Mouse (Mus musculus): Measurements from ENCODE around the gene Gm11034. TPM values are rescaled to one million over a fixed set of nuclear protein-coding genes. Genes with fewer than 3 reads are reported as not detected.

Gene Gm11034
- polyA plus RNA-seq, 1 experiment = not detected

DNA sequence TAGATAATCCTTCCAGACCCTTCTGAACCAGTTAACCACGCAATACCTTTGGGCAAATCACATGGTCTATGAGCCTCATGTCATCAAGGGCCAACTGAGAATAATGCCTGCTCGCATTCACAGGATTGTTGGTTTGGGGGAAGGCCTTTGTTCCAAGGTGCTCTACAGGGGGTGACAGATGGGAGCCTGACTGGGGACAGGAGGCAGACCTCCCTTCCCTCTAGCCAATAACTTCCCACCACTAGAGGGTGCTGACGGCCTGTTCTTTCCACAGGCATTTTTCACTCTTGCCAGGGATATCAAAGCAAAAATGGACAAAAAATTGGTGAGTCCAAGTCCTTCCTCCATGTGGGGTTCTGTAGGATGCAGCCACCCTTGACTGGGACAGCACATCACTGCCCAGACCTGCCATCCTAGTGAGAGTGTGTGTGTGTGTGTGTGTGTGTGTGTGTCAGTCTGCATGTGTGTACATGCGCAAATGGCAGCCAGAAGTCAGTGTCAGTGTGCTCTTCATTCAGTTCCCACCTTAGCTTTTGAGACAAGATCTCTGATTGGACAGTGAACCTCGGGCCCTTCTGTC, 36.0 kb downstream of the Gm11034 start:
- Histone ChIP-seq H3K27me3 (ENCODE audit: control insufficient read depth, insufficient read depth, low read length) (no peaks in the 10 kb centered on the region), H3K4me1 (replicated peaks; ENCODE audit: control insufficient read depth, insufficient read depth, low read length) (no peaks in the 10 kb centered on the region), H3K36me3 (ENCODE audit: control insufficient read depth, insufficient read depth, low read length) (peaks cover 97% of the 10 kb centered on the region), H3K4me3 (ENCODE audit: control insufficient read depth, insufficient read depth, low read length) (no peak overlapping the region), H3K27ac (ENCODE audit: control insufficient read depth, insufficient read depth, low read length) (no peak overlapping the region)
- WGBS = 73% methylated on average over 5 of the region's 5 CpGs
- TF ChIP-seq CTCF (IDR thresholded peaks at IDR 0.05; ENCODE audit: borderline replicate concordance, control insufficient read depth, extremely low read depth, insufficient read depth, low read length, poor library complexity) (peak; percentile 55; the same call in 1 of the 2 replicates), POLR2A (IDR thresholded peaks at IDR 0.05; ENCODE audit: control insufficient read depth, extremely low read depth, insufficient read depth, low read length, poor library complexity) (no peak)
- DNase-seq = peak; percentile 74

DNA sequence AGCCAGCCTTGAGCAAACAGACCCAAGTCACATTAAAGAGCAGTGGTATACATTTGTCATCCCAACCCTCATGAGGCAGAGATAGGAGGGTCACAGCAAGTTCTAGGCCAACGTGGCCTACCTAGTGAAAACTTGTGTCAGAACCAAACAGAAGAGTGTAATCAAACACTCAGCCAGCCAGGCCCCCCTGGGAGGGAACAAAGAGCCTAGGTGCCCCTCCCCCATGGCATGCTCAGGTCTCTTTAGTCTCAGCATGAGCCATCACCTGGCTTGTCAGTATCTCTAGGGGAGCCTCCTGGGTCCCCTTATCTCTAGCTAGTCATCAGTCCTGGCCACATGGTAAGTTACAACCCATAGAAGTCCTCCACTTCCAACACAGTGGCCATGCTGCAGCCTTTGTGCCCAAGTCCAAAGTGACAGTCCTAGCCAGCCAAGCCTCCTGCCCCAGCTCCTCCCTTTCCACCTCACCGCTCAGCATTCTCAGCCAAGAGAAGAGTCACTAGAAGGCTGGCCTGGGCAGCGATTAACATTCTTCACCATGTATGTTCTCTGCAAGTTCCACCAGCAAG, 43.7 kb downstream of the Gm11034 start:
- Histone ChIP-seq H3K4me3 (ENCODE audit: control insufficient read depth, insufficient read depth, low read length) (no peak overlapping the region), H3K4me1 (replicated peaks; ENCODE audit: control insufficient read depth, insufficient read depth, low read length) (peaks cover 19% of the 10 kb centered on the region), H3K27ac (ENCODE audit: control insufficient read depth, insufficient read depth, low read length) (peak overlapping the region; percentile 66; the same call in 1 of the 2 replicates), H3K27me3 (ENCODE audit: control insufficient read depth, insufficient read depth, low read length) (no peaks in the 10 kb centered on the region), H3K36me3 (ENCODE audit: control insufficient read depth, insufficient read depth, low read length) (peaks cover 65% of the 10 kb centered on the region)
- TF ChIP-seq CTCF (IDR thresholded peaks at IDR 0.05; ENCODE audit: borderline replicate concordance, control insufficient read depth, extremely low read depth, insufficient read depth, low read length, poor library complexity) (no peak), POLR2A (IDR thresholded peaks at IDR 0.05; ENCODE audit: control insufficient read depth, extremely low read depth, insufficient read depth, low read length, poor library complexity) (no peak)
- no peak for DNase-seq
- WGBS = 85% methylated on average over 3 of the region's 3 CpGs

DNA sequence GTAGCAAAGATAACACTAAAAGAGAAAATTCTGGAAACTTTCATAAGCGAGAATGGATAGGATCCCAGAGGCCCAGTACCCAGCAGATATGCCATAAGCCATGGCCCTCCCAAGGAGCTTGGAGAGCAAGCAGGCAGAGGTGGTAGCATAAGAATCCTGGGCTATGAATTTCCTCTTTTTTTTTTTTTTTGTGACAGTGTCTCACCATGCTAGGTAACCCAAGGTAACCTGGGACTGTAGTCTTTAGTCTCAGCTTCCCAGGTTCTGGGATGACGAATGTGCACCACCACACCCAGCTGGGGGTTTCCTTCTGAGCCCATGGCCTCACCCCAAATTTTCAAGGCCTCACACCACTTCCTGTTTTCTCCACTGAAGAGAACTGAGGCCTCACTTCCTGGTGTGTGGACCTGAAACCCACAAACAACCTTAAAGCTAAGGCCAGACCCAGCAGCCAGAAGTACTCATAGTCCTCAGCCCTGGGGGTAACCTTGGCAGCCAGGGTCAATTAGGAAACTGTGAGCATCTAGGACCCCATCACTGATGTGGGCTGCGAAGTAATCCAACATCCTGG, 44.3 kb downstream of the Gm11034 start:
- TF ChIP-seq CTCF (IDR thresholded peaks at IDR 0.05; ENCODE audit: borderline replicate concordance, control insufficient read depth, extremely low read depth, insufficient read depth, low read length, poor library complexity) = no peak
- TF ChIP-seq POLR2A (IDR thresholded peaks at IDR 0.05; ENCODE audit: control insufficient read depth, extremely low read depth, insufficient read depth, low read length, poor library complexity) = no peak

More for the DNA sequence above, 44.3 kb downstream of the Gm11034 start:
- Histone ChIP-seq H3K27ac (ENCODE audit: control insufficient read depth, insufficient read depth, low read length) (peak overlapping the region; percentile 66), H3K27me3 (ENCODE audit: control insufficient read depth, insufficient read depth, low read length) (no peaks in the 10 kb centered on the region), H3K4me1 (replicated peaks; ENCODE audit: control insufficient read depth, insufficient read depth, low read length) (peaks cover 19% of the 10 kb centered on the region), H3K4me3 (ENCODE audit: control insufficient read depth, insufficient read depth, low read length) (no peak overlapping the region), H3K36me3 (ENCODE audit: control insufficient read depth, insufficient read depth, low read length) (peaks cover 59% of the 10 kb centered on the region)
- DNase-seq = peak; percentile 30
- WGBS = 67% methylated on average over 3 of the region's 3 CpGs

Other genes with a start within 250 kb of the Gm11034 start
- 10.9 and 13.9 TPM in 2 replicates for gene Cyp4f18, start 204.0 kb downstream of the Gm11034 start, polyA plus RNA-seq (2012; rRNA removed)
- 0.13 TPM in 1 of 2 replicates, not detected in the other for gene Olfr372, start 172.4 kb downstream of the Gm11034 start, polyA plus RNA-seq (2012; rRNA removed)
- 0.32 TPM in 1 of 2 replicates, not detected in the other for gene Olfr373, start 130.5 kb downstream of the Gm11034 start, polyA plus RNA-seq (2012; rRNA removed)
- gene Olfr374, start 106.6 kb downstream of the Gm11034 start, polyA plus RNA-seq (2012; rRNA removed) = 0.17 and 0.27 TPM in 2 replicates
- 47.7 and 55.6 TPM in 2 replicates for gene Tpm4, start 78.7 kb downstream of the Gm11034 start, polyA plus RNA-seq (2012; rRNA removed)
- gene Rab8a, start 52.4 kb downstream of the Gm11034 start, polyA plus RNA-seq (2012; rRNA removed) = 95.8 and 112 TPM in 2 replicates
- gene Hsh2d, start 24.0 kb downstream of the Gm11034 start, polyA plus RNA-seq (2012; rRNA removed) = 11.9 and 13.2 TPM in 2 replicates
- gene Cib3, start 799 bp downstream of the Gm11034 start, polyA plus RNA-seq (2012; rRNA removed) = 0.77 and 0.78 TPM in 2 replicates
- gene Fam32a, start 6.1 kb upstream of the Gm11034 start, polyA plus RNA-seq (2012; rRNA removed) = 52.1 and 62.5 TPM in 2 replicates
- 167 and 183 TPM in 2 replicates for gene Ap1m1, start 26.4 kb upstream of the Gm11034 start, polyA plus RNA-seq (2012; rRNA removed)
- 13.6 and 19.8 TPM in 2 replicates for gene Gm10282, start 91.6 kb upstream of the Gm11034 start, polyA plus RNA-seq (2012; rRNA removed)
- gene Klf2, start 105.4 kb upstream of the Gm11034 start, polyA plus RNA-seq (2012; rRNA removed) = 62.1 and 86.9 TPM in 2 replicates
- 87.2 and 91.4 TPM in 2 replicates for gene Eps15l1, start 207.8 kb upstream of the Gm11034 start, polyA plus RNA-seq (2012; rRNA removed)
- gene Calr3, start 230.2 kb upstream of the Gm11034 start, polyA plus RNA-seq (2012; rRNA removed) = 0.31 and 0.32 TPM in 2 replicates
- 7.2 and 9.5 TPM in 2 replicates for gene 1700030K09Rik, start 230.2 kb upstream of the Gm11034 start, polyA plus RNA-seq (2012; rRNA removed)